Mouse (Mus musculus) midbrain, postnatal 0 days (tissue): ENCODE measurements around the gene Urb2. TPM values are rescaled to one million over a fixed set of nuclear protein-coding genes. Genes with fewer than 3 reads are reported as not detected.

Experiments used
- ATAC-seq: fragments of 200-750 bp; cut with Nextera tagmentation; 2 replicates; pipeline ENCODE4 v1.8.0; 2017; ENCODE audit warnings: moderate number of reproducible peaks, mild to moderate bottlenecking, moderate TSS enrichment, moderate library complexity; ENCODE audit not compliant: low FRiP score
- DNase-seq: peaks from one replicate; pipeline ENCODE4 v3.0.0-alpha.2; 2015; ENCODE audit warnings: low spot score
- H3K27ac ChIP-seq: fragments of 300-500 bp; sonication (generic); 2 replicates; pipeline ENCODE4 v1.5.1; 2014; ENCODE audit warnings: low read depth, mild to moderate bottlenecking, low read length, mixed read lengths
- H3K27me3 ChIP-seq: fragments of 300-500 bp; sonication (generic); 2 replicates; pipeline ENCODE4 v1.6.1; 2014; ENCODE audit warnings: low read length, control low read depth, mixed read lengths; ENCODE audit not compliant: insufficient read depth
- H3K36me3 ChIP-seq: fragments of 300-500 bp; sonication (generic); 2 replicates; pipeline ENCODE4 v1.6.1; 2014; ENCODE audit warnings: low read length, control low read depth, mixed read lengths; ENCODE audit not compliant: insufficient read depth
- H3K4me1 ChIP-seq: fragments of 300-500 bp; sonication (generic); 2 replicates; pipeline ENCODE4 v1.6.1; 2014; ENCODE audit warnings: mild to moderate bottlenecking, control low read depth, antibody characterized with exemption, low read length, mixed read lengths; ENCODE audit not compliant: insufficient read depth
- H3K4me2 ChIP-seq: fragments of 300-500 bp; sonication (generic); 2 replicates; pipeline ENCODE4 v1.6.1; 2014; ENCODE audit warnings: low read depth, mild to moderate bottlenecking, low read length, mixed read lengths; ENCODE audit not compliant: poor library complexity, severe bottlenecking
- H3K4me3 ChIP-seq: fragments of 300-500 bp; sonication (generic); 2 replicates; pipeline ENCODE4 v1.5.1; 2014; ENCODE audit warnings: low read depth, mild to moderate bottlenecking, low read length, moderate library complexity
- H3K9ac ChIP-seq: fragments of 300-500 bp; sonication (generic); replicated peaks from 2 replicates; pipeline ENCODE4 v1.6.1; 2014; ENCODE audit warnings: mild to moderate bottlenecking, low read length, moderate library complexity, mixed read lengths; ENCODE audit not compliant: poor library complexity, severe bottlenecking
- H3K9me3 ChIP-seq: fragments of 300-500 bp; sonication (generic); 2 replicates; pipeline ENCODE4 v1.6.1; 2016; ENCODE audit warnings: low read length, control low read depth
- CTCF ChIP-seq: IDR thresholded peaks from 2 replicates; pipeline ENCODE4 v1.5.1; 2016; ENCODE audit warnings: antibody characterized with exemption, mild to moderate bottlenecking
- WGBS: fragments of 180-500 bp; shearing (Covaris S2); extraction: QIAGEN DNeasy Blood & Tissue Kit; methylation state at CpG from one replicate; pipeline ENCODE4 v1.1.7; 2014; 5-methylcytosine and 5-hydroxymethylcytosine counted together
- polyA plus RNA-seq: library from polyadenylated mRNA; unstranded; fragments of >200 nt; fragmentation: Nextera tagmentation; extraction: Ambion mirVana; gene quantifications from 2 replicates; pipeline ENCODE4 v1.2.1, GENCODE M21; 2015
- total RNA-seq: library from RNA; depleted of rRNA; stranded (reverse); fragments of >200 nt; gene quantifications from 2 replicates; pipeline ENCODE4 v1.2.3, GENCODE M21; 2014; rRNA removed

Urb2 gene
- 12.0 and 13.2 TPM in 2 replicates for total RNA-seq
- 1.5 and 1.8 TPM in 2 replicates for polyA plus RNA-seq

- Histone ChIP-seq H3K27ac (peak within 1 kb of the TSS; percentile 87), H3K27me3 (no peaks in the 10 kb centered on the region), H3K4me3 (peak within 1 kb of the TSS; percentile 76), H3K4me2 (peak within 1 kb of the TSS; percentile 59), H3K36me3 (no peaks in the 10 kb centered on the region), H3K9ac (peak within 1 kb of the TSS; percentile 64), H3K4me1 (peaks cover 6% of the 10 kb centered on the region; the same call in 1 of the 2 replicates), H3K9me3 (no peaks in the 10 kb centered on the region)
- no peak for TF ChIP-seq CTCF
- ATAC-seq (peak; percentile 93), DNase-seq (peak; percentile 95)
- WGBS, result under 1% methylated on average over 53 of the region's 74 CpGs
Measured at GRCm38 (mm10) chr8:124021237-124022227, at the start of gene Urb2, which contains the start of gene Taf5l. Gene Urb2, plus strand, starts transcription at chr8:124021508. Gene Taf5l, minus strand, starts transcription at chr8:124021397.

DNA sequence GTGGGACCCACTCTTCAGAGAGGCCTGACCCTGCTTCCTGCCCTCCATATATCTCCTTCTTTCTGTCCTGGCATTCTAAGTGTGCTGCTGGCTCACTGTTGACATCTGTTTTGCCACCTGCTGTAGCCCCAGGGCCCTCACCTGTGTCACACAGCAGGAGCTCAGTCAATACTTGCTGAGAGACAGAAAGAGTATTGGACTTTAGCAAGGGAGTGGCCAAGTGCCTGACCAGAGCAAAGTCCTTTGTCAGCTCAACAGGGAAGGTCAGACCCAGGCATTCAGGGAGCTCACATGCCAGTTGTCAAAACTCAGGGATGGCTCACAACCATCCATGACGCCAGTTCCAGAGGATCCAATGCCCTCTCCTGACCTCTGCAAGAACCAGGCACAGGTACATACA lies 47.8 kb upstream of the Urb2 start:
- Histone ChIP-seq H3K27me3 (no peaks in the 10 kb centered on the region), H3K4me3 (no peak overlapping the region), H3K4me2 (no peak overlapping the region), H3K27ac (no peak overlapping the region), H3K9ac (no peak overlapping the region), H3K36me3 (peaks cover 17% of the 10 kb centered on the region), H3K9me3 (no peaks in the 10 kb centered on the region), H3K4me1 (no peaks in the 10 kb centered on the region)
- DNase-seq (no peak), ATAC-seq (no peak)
- no peak for TF ChIP-seq CTCF
- 87% methylated on average over 1 of the region's 1 CpGs for WGBS

DNA sequence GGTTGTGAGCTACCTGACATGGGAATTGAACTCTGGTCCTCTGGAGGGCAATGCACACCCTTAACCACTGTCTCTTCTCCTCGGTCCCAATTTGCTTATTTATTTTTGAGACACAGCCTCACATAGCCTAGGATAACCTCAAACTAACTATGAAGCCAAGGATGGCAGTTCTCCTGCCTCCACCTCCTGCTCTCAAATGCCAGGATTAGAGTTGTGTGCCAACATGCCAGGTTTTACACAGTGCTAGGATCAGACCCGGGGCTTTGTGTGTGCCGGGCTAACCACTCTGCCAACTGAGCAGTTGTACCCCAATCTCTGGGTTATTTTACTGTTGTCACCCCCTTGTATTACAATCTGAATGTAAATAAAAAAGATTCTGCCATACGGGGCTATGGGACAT lies 43.8 kb upstream of the Urb2 start:
- Histone ChIP-seq H3K27ac (no peak overlapping the region), H3K9me3 (no peaks in the 10 kb centered on the region), H3K9ac (no peak overlapping the region), H3K27me3 (no peaks in the 10 kb centered on the region), H3K4me2 (no peak overlapping the region), H3K4me3 (no peak overlapping the region), H3K36me3 (peaks cover 3% of the 10 kb centered on the region; the same call in 1 of the 2 replicates), H3K4me1 (peaks cover 5% of the 10 kb centered on the region; the same call in 1 of the 2 replicates)
- 89% methylated on average over 4 of the region's 4 CpGs for WGBS
- no peak for TF ChIP-seq CTCF
- ATAC-seq (no peak), DNase-seq (no peak)

DNA sequence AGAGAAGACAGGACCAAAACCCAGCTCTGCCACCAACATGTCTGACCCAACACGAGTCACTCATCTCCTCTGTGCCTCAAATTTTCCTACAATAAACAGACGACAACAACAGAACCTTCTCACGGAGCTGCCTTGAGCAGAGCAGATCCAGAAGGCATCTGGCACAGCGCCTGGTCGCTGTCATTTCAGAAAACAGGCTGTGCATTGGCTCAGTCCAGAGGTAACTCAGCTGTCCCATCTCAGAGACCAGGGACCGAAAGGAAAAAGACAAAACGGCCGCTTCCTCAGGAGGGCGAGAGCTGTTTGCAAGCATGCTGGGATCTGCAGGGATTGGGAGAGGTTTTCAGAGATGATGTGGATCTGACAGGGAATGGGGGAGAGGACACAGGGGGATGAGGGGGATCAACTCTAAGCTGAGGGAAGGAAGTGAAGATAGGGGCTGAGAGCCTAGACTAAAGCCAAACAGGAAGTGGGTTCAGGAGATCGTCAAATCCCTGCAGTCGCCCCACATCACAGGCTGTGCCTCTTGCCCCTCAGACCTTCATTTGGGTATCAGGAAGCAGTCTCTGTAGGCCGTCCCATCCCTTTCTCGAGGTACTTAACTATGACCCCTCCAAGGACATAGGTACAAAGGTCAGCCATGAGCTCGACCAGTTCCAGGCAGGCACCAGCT lies 43.0 kb upstream of the Urb2 start:
- Histone ChIP-seq H3K4me2 (no peak overlapping the region), H3K4me3 (no peak overlapping the region), H3K27ac (no peak overlapping the region), H3K36me3 (peaks cover 3% of the 10 kb centered on the region; the same call in 1 of the 2 replicates), H3K4me1 (peaks cover 5% of the 10 kb centered on the region; the same call in 1 of the 2 replicates), H3K27me3 (no peaks in the 10 kb centered on the region), H3K9me3 (no peaks in the 10 kb centered on the region), H3K9ac (no peak overlapping the region)
- ATAC-seq (no peak), DNase-seq (no peak)
- 75% methylated on average over 14 of the region's 14 CpGs for WGBS
- TF ChIP-seq CTCF, result no peak

DNA sequence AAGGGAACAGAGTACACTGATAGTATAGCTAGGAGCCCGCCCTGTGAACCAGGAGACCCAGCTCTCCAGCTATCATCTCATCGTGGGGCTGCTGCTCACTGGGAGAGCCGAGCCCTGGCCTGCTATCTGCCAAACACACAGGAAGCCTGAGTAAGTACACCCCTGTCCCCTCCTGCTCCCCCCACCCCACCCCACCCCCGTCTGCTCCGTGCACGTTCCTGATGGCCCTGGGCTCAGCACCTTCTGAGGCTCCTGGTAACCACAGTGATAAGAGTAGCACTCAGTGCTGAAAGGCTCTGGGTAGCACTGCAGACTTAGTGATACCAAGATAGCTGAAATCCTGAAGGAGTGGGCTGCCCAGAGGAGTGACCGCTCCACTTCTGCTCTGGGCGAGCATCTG lies 42.4 kb upstream of the Urb2 start:
- no peak overlapping the region for H3K27ac ChIP-seq
- H3K4me3 ChIP-seq, result no peak overlapping the region
- no peak for TF ChIP-seq CTCF
- H3K27me3 ChIP-seq, result no peaks in the 10 kb centered on the region
- H3K9me3 ChIP-seq, result no peaks in the 10 kb centered on the region
- ATAC-seq (no peak), DNase-seq (no peak)
- H3K4me2 ChIP-seq, result no peak overlapping the region
- no peak overlapping the region for H3K9ac ChIP-seq
- peaks cover 5% of the 10 kb centered on the region; the same call in 1 of the 2 replicates for H3K4me1 ChIP-seq
- 82% methylated on average over 8 of the region's 8 CpGs for WGBS
- H3K36me3 ChIP-seq, result peaks cover 3% of the 10 kb centered on the region; the same call in 1 of the 2 replicates
